Mouse (Mus musculus) spleen, postnatal 10 days (tissue): Measurements from ENCODE around the gene Cnnm2.

ENCODE experiments used
- DNase-seq, 2 experiments: peaks; one replicate each; pipeline ENCODE4 v3.0.0; 2021 to 2022; ENCODE audit warnings: low spot score in 2 of 2

The Cnnm2 gene

GRCm38 (mm10) chr19:46799903-46800583, 38.6 kb downstream of the Cnnm2 start:
- DNase-seq = no peak

DNA sequence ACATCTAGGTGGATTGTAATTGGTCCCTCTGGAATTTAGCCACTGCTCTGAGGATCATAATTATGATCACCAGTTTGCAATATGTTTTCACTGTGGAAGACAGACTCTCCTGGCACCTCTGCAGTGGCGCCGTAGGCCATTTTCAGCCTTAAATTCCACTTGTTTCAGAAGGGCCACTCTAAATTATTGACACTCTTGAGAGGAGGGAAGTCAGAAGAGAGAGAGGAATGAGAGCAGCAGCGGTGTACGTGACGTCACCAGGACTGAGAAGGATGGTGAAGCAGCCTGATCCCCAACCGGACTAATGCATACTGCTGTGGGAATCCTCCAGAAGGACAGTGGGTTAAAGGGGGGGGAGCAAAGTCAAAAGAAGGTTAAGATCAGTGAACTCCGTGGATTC, 40.1 kb downstream of the Cnnm2 start:
- DNase-seq = no peak

DNA sequence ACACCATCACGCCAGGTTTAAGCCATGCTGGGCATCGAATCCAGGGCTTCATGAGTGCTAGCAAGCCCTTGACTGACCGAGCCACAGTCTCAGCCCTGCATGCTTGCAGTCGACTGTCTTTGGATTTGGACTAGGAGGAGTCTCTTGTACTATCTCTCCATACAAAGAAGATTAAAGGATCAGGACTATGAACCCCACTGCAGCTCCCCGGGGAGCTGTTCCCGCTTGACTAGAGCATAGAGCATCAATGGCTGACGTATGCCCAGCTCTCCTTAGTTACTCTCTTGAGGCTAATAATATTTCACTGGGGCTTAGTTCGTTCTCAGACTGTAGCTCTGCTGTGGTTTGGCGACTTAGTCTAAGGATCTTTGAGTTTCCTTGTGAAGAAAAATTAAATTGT, 40.9 kb downstream of the Cnnm2 start:
- no peak for DNase-seq

GRCm38 (mm10) chr19:46803732-46804131, 42.3 kb downstream of the Cnnm2 start:
- DNase-seq = no peak

GRCm38 (mm10) chr19:46804751-46805150, 43.4 kb downstream of the Cnnm2 start:
- no peak for DNase-seq

- DNase-seq = no peak
These were observed 44.7 kb downstream of the Cnnm2 start for GRCm38 (mm10) chr19:46805933-46806688.

GRCm38 (mm10) chr19:46808261-46808660, 46.9 kb downstream of the Cnnm2 start:
- no peak for DNase-seq

- DNase-seq = no peak
These were observed 47.6 kb downstream of the Cnnm2 start for GRCm38 (mm10) chr19:46809031-46809430.

- DNase-seq = no peak
These were observed 57.9 kb downstream of the Cnnm2 start for GRCm38 (mm10) chr19:46819276-46819675.

- no peak for DNase-seq
These were observed 61.1 kb downstream of the Cnnm2 start for GRCm38 (mm10) chr19:46822491-46822890.

DNA sequence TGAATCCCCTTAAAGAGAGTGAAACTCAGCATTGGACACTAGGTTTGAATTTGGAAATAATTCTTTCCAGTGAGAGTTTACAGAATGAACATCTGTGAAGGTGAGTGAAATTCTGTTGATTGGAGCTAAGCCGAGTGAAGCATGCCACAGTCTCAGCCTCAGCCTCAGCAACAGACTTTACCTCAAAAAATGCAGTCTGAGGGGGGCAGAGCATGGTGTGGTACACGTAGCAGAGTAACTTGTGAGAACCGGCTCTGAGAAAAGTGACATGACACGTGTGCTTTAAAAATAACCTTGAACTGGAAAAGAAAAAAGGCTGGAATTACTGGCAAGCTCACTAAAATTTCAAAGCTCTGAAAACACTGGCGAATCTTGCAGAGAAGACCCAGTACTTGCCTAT, 62.4 kb downstream of the Cnnm2 start:
- DNase-seq = no peak

DNA sequence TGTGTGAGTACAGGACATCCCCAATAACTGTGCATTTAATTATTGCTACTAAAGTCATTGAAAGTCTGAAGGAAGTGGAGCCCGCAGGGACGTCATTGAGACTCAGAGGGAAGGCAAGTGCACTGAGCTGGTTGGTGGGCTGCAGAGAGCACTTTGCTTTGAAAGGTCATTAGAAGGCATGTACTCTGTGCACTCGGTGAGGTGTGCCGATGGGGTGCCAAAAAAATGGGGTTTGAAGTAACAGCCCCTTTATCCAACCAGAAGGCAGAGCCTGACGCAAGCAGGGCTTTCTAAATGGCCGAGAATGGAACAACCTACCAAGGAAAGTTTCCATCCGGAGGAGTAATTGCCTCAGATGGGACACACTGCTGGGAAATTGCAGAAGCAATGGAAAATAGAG, 63.5 kb downstream of the Cnnm2 start:
- no peak for DNase-seq

DNA sequence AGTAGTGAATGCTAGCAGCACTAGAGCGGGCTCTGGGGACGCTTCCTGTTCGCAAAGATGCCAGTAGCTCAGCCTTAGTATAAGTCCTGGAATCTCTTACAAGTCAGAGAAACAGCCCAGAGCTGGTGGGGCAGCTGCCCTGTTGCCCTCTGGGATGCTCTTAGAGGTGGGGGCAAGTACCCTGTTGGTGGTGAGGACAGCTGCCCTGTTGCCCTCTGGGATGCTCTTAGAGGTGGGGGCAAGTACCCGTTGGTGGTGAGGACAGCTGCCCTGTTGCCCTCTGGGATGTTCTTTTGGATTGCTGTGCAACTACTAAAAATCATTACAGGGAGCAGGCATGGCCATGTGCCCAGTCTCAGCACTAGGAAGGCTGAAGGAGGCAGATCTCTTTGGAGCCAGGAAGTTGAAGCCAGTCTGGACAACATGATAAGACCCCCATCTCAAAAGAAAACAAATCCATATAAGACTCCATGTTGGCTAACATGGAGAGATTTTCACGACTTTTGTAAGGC, 66.3 kb downstream of the Cnnm2 start:
- no peak for DNase-seq

DNA sequence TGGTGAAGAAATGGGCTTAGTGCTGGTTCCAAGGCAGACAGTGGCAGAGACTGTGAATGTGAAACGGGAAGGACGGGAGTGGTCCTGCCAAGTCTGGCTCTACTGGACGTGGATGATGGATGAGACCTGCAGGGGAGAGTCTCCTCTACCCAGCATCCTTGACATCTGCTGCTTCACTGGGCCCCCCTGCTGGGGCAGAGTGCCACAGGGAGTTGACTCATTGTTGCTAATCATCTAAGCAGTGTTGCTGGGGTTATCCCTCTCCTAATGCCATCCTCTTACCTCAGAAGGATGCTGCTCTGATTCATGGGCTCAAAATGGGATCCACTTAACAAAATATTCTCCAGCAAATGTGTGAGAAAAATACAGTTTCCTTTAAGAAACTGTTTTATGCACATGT, 67.6 kb downstream of the Cnnm2 start:
- no peak for DNase-seq

- DNase-seq = no peak
These were observed 70.0 kb downstream of the Cnnm2 start for GRCm38 (mm10) chr19:46831381-46831780.

GRCm38 (mm10) chr19:46834301-46834700, 72.9 kb downstream of the Cnnm2 start:
- no peak for DNase-seq

- DNase-seq = no peak
These were observed 73.9 kb downstream of the Cnnm2 start for GRCm38 (mm10) chr19:46835339-46835738.

GRCm38 (mm10) chr19:46836085-46836484, 74.7 kb downstream of the Cnnm2 start:
- DNase-seq = no peak

GRCm38 (mm10) chr19:46837290-46838079, 76.1 kb downstream of the Cnnm2 start:
- DNase-seq = no peak

GRCm38 (mm10) chr19:46841016-46841415, 79.6 kb downstream of the Cnnm2 start:
- no peak for DNase-seq

DNA sequence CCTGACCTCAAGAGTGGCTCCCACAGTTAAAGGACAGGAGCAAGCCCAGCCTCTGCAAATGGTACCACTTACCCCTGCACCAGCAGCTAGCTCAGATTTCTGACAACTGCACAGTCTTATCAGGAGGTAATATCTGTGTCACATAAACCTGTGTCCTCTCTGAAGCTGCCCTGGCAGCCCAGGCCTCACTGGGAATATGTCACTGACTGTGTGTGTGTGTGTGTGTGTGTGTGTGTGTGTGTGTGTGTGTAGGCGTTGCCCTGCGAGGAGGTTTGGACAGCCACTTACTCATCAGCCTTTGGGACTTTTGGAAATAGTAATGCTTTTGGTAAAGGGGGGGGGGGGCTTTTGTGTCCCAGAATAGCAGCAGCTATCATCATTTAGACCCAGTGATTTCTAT, 81.6 kb downstream of the Cnnm2 start:
- DNase-seq = no peak

- DNase-seq = no peak
These were observed 84.7 kb downstream of the Cnnm2 start for GRCm38 (mm10) chr19:46846056-46846455.
